Mouse (Mus musculus) limb, embryonic 15.5 days (tissue): ENCODE measurements at regions not wholly inside any gene's neighbourhood (a gene's known extent, or its start where the extent isn't known, plus 50 kb on each side); places are given as distances from the start of the nearest gene placed in this dataset.

Source experiments
- ATAC-seq: fragments of 200-750 bp; cut with Nextera tagmentation; 2 replicates; pipeline ENCODE4 v1.8.0; 2017; ENCODE audit warnings: low read depth, moderate TSS enrichment; ENCODE audit not compliant: insufficient number of reproducible peaks, low FRiP score, low TSS enrichment
- H3K27ac ChIP-seq: fragments of 300-500 bp; sonication (generic); 2 replicates; pipeline ENCODE4 v1.5.1; 2015; ENCODE audit warnings: moderate library complexity, mild to moderate bottlenecking, inconsistent platforms
- H3K27me3 ChIP-seq: fragments of 300-500 bp; sonication (generic); 2 replicates; pipeline ENCODE4 v1.6.1; 2015; ENCODE audit warnings: inconsistent platforms
- H3K36me3 ChIP-seq: fragments of 300-500 bp; sonication (generic); 2 replicates; pipeline ENCODE4 v1.6.1; 2015; ENCODE audit warnings: inconsistent platforms
- H3K4me1 ChIP-seq: fragments of 300-500 bp; sonication (generic); 2 replicates; pipeline ENCODE4 v1.6.1; 2015; ENCODE audit warnings: inconsistent platforms
- H3K4me2 ChIP-seq: fragments of 300-500 bp; sonication (generic); 2 replicates; pipeline ENCODE4 v1.6.1; 2015; ENCODE audit warnings: mild to moderate bottlenecking, inconsistent platforms
- H3K4me3 ChIP-seq: fragments of 300-500 bp; sonication (generic); 2 replicates; pipeline ENCODE4 v1.5.1; 2015; ENCODE audit warnings: mild to moderate bottlenecking, inconsistent platforms
- H3K9ac ChIP-seq: fragments of 300-500 bp; sonication (generic); 2 replicates; pipeline ENCODE4 v1.6.1; 2015; ENCODE audit warnings: inconsistent platforms
- H3K9me3 ChIP-seq: fragments of 300-500 bp; sonication (generic); 2 replicates; pipeline ENCODE4 v1.6.1; 2016; ENCODE audit warnings: inconsistent platforms
- WGBS: fragments of 180-500 bp; shearing (Covaris S2); methylation state at CpG from one replicate; pipeline ENCODE4 v1.1.7; 2015; 5-methylcytosine and 5-hydroxymethylcytosine counted together

GRCm38 (mm10) chr6:31066861-31067260, 108.0 kb upstream of the Klf14 start:
- H3K9ac ChIP-seq = no peak overlapping the region
- no peak overlapping the region for H3K27ac ChIP-seq
- peaks cover 10% of the 10 kb centered on the region; the same call in 1 of the 2 replicates for H3K4me1 ChIP-seq
- H3K9me3 ChIP-seq = no peaks in the 10 kb centered on the region
- H3K4me3 ChIP-seq = no peak overlapping the region
- 71% methylated on average over 5 of the region's 5 CpGs for WGBS
- no peaks in the 10 kb centered on the region for H3K27me3 ChIP-seq
- no peaks in the 10 kb centered on the region for H3K36me3 ChIP-seq
- H3K4me2 ChIP-seq = no peak overlapping the region
- no peak for ATAC-seq

GRCm38 (mm10) chr6:31067453-31067852, 108.6 kb upstream of the Klf14 start:
- Histone ChIP-seq H3K36me3 (no peaks in the 10 kb centered on the region), H3K4me2 (no peak overlapping the region), H3K9me3 (no peaks in the 10 kb centered on the region), H3K9ac (no peak overlapping the region), H3K4me3 (no peak overlapping the region), H3K27me3 (no peaks in the 10 kb centered on the region), H3K4me1 (peaks cover 10% of the 10 kb centered on the region; the same call in 1 of the 2 replicates), H3K27ac (no peak overlapping the region)
- ATAC-seq = no peak
- WGBS = 75% methylated on average over 7 of the region's 7 CpGs

DNA sequence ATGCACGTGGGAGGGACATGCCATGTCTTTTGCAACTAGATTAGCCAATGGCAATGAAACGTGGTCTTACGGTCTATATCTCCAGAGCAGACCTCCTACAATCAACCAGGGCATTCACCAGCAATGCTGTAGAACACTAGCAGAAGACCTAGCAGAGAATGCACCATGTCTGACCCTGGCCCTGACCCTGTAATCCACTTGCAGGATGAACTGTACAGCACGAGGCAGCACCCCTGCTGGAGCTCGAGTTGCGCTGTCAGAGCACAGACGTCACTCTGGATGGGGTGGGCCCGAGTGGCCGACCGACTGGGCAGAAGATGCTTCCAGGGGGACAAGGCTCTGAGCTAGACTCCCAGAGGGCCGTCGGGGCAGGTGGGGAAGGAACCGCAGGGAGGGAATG, 110.4 kb upstream of the Klf14 start:
- peaks cover 12% of the 10 kb centered on the region for H3K4me1 ChIP-seq
- H3K9me3 ChIP-seq = no peaks in the 10 kb centered on the region
- H3K27me3 ChIP-seq = no peaks in the 10 kb centered on the region
- 78% methylated on average over 13 of the region's 13 CpGs for WGBS
- H3K4me2 ChIP-seq = no peak overlapping the region
- no peak overlapping the region for H3K4me3 ChIP-seq
- no peaks in the 10 kb centered on the region for H3K36me3 ChIP-seq
- no peak for ATAC-seq
- no peak overlapping the region for H3K27ac ChIP-seq
- no peak overlapping the region for H3K9ac ChIP-seq

DNA sequence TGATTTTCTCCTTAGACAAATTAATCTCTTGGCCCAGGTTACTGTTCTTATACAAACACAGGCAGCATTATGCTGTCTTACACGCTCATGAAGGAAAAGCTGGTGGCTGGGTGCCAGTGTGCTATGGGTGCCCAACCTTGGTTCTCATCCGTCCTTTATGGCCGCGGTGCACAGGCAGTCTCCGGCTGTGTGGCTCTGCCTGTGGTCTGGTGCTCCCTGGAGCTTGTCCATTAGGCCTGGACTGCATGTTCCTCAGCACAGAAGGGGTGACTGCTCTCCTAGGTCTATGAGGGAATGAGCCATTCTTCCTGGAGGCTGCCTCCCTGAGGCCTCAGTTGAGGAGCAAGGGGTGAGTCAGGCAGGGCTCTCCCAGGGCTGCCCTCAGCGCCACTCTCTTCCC, 111.7 kb upstream of the Klf14 start:
- 71% methylated on average over 6 of the region's 6 CpGs for WGBS
- ATAC-seq = no peak; the same call in 1 of the 2 replicates
- H3K4me1 ChIP-seq = peaks cover 25% of the 10 kb centered on the region
- no peak overlapping the region for H3K9ac ChIP-seq
- H3K9me3 ChIP-seq = no peaks in the 10 kb centered on the region
- H3K27ac ChIP-seq = no peak overlapping the region
- H3K36me3 ChIP-seq = no peaks in the 10 kb centered on the region
- no peak overlapping the region for H3K4me3 ChIP-seq
- no peak overlapping the region for H3K4me2 ChIP-seq
- no peaks in the 10 kb centered on the region for H3K27me3 ChIP-seq

- WGBS = 50% methylated on average over 9 of the region's 9 CpGs
- Histone ChIP-seq H3K36me3 (no peaks in the 10 kb centered on the region), H3K4me2 (no peak overlapping the region), H3K9ac (no peak overlapping the region), H3K27me3 (no peaks in the 10 kb centered on the region), H3K4me1 (peaks cover 29% of the 10 kb centered on the region), H3K4me3 (no peak overlapping the region), H3K9me3 (no peaks in the 10 kb centered on the region), H3K27ac (no peak overlapping the region)
- ATAC-seq = no peak
Measured at GRCm38 (mm10) chr6:31070966-31071365, 112.1 kb upstream of the Klf14 start.

GRCm38 (mm10) chr6:31072072-31072471, 113.2 kb upstream of the Klf14 start:
- H3K4me2 ChIP-seq = no peak overlapping the region
- H3K9ac ChIP-seq = no peak overlapping the region
- no peak overlapping the region for H3K27ac ChIP-seq
- H3K4me3 ChIP-seq = no peak overlapping the region
- no peaks in the 10 kb centered on the region for H3K27me3 ChIP-seq
- no peaks in the 10 kb centered on the region for H3K9me3 ChIP-seq
- H3K4me1 ChIP-seq = peaks cover 39% of the 10 kb centered on the region
- no peaks in the 10 kb centered on the region for H3K36me3 ChIP-seq
- 76% methylated on average over 7 of the region's 7 CpGs for WGBS
- ATAC-seq = no peak

DNA sequence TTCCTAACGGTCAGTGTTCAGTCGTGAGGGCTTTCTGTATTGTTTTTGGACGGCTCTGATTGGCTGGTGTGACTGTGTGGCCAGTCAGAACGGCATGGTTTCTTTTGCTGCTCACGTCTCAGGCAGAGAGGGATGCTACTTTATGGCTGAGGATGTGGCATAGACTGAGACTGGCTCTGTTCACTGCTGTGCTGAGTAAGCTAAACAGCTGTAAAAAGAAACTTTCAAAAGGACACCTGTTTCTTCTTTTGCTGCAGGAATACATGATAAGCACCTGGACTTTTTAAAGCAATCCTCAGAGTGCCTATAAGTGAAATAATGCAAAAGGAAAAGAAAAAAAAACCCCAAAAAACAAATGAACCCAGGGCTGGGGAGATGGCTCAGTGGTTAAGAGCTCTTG, 113.7 kb upstream of the Klf14 start:
- no peaks in the 10 kb centered on the region for H3K36me3 ChIP-seq
- H3K4me2 ChIP-seq = no peak overlapping the region
- no peak overlapping the region for H3K27ac ChIP-seq
- H3K9me3 ChIP-seq = no peaks in the 10 kb centered on the region
- no peak for ATAC-seq
- no peak overlapping the region for H3K9ac ChIP-seq
- 31% methylated on average over 5 of the region's 5 CpGs for WGBS
- H3K4me3 ChIP-seq = no peak overlapping the region
- no peaks in the 10 kb centered on the region for H3K27me3 ChIP-seq
- peaks cover 44% of the 10 kb centered on the region for H3K4me1 ChIP-seq

DNA sequence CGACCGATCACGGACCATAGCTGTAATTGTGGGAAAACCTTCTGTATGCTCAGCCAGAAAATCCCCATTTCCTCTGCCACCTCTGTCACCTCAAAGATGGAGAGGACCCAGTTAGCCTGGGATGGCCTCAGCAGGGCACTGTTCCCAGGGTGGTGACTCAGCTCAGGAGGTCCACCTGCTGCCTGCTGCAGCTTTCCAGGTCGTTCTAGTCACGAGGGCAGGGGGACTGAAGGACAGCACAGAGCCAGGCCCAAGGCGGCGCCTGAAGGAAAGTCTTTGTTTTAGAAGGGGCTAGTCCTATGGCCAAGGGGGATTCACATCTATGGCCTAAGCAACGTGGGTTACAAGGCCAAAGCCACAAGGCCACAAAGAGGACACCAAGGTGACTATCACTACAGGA, 114.5 kb upstream of the Klf14 start:
- WGBS = 78% methylated on average over 8 of the region's 8 CpGs
- Histone ChIP-seq H3K36me3 (no peaks in the 10 kb centered on the region), H3K27ac (no peak overlapping the region), H3K4me1 (peaks cover 50% of the 10 kb centered on the region), H3K27me3 (no peaks in the 10 kb centered on the region), H3K4me2 (no peak overlapping the region), H3K9ac (no peak overlapping the region), H3K4me3 (no peak overlapping the region), H3K9me3 (no peaks in the 10 kb centered on the region)
- no peak for ATAC-seq

GRCm38 (mm10) chr6:31074394-31074793, 115.5 kb upstream of the Klf14 start:
- Histone ChIP-seq H3K9ac (no peak overlapping the region), H3K4me2 (no peak overlapping the region), H3K9me3 (no peaks in the 10 kb centered on the region), H3K27me3 (no peaks in the 10 kb centered on the region), H3K27ac (no peak overlapping the region), H3K4me3 (no peak overlapping the region), H3K36me3 (no peaks in the 10 kb centered on the region), H3K4me1 (peaks cover 57% of the 10 kb centered on the region)
- WGBS = 43% methylated on average over 9 of the region's 9 CpGs
- no peak for ATAC-seq

DNA sequence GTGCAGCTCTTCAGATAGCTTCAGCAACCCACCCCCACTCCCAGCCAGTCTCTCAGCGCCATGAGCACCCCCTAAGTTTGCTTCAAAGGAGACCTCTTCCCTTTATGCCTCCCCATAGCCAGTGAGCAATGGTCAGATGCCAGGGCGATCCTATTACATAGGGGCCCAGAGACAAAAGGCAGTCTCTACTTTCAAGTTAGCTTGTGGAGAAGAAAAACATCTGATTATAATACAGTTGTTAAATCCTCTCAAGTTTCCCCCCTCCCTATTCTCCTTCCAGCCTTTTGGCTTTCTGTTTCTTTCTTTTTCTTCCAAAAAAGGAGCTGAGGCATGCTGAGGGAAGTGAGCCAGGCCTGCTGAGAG, 116.3 kb upstream of the Klf14 start:
- no peak overlapping the region for H3K4me3 ChIP-seq
- H3K9ac ChIP-seq = no peak overlapping the region
- ATAC-seq = no peak
- H3K27me3 ChIP-seq = no peaks in the 10 kb centered on the region
- WGBS = 39% methylated on average over 2 of the region's 2 CpGs
- H3K4me1 ChIP-seq = peaks cover 61% of the 10 kb centered on the region
- H3K4me2 ChIP-seq = peak overlapping the region; percentile 30; the same call in 1 of the 2 replicates
- no peaks in the 10 kb centered on the region for H3K36me3 ChIP-seq
- peak overlapping the region; percentile 62; the same call in 1 of the 2 replicates for H3K27ac ChIP-seq
- no peaks in the 10 kb centered on the region for H3K9me3 ChIP-seq

GRCm38 (mm10) chr6:31075572-31076477, 116.9 kb upstream of the Klf14 start:
- WGBS = 14% methylated on average over 13 of the region's 13 CpGs
- peak; percentile 56; the same call in 1 of the 2 replicates for ATAC-seq
- Histone ChIP-seq H3K27ac (peak overlapping the region; percentile 62; the same call in 1 of the 2 replicates), H3K9me3 (no peaks in the 10 kb centered on the region), H3K9ac (no peak overlapping the region), H3K4me2 (peak overlapping the region; percentile 30; the same call in 1 of the 2 replicates), H3K4me1 (peaks cover 56% of the 10 kb centered on the region), H3K27me3 (no peaks in the 10 kb centered on the region), H3K36me3 (no peaks in the 10 kb centered on the region), H3K4me3 (no peak overlapping the region)

DNA sequence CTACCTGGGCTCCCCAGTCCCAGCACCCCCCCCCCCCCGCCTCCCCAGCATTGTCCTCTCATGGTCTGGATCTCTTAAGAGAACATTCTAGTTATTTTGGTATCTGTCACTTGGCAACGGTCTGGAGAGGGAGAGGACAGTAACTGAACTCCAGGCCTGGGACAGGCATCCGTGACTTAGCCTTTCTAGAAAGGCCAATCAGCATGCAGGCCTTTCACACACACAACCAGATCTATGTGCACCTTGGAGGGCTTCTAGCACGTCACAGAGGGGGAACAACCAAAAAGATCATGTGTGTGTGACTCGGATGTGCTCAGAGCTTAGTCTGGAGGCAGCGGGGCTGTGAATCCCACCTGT, 117.6 kb upstream of the Klf14 start:
- H3K4me3 ChIP-seq = no peak overlapping the region
- no peak overlapping the region for H3K9ac ChIP-seq
- H3K9me3 ChIP-seq = no peaks in the 10 kb centered on the region
- no peaks in the 10 kb centered on the region for H3K36me3 ChIP-seq
- no peak for ATAC-seq
- peaks cover 52% of the 10 kb centered on the region for H3K4me1 ChIP-seq
- H3K27me3 ChIP-seq = no peaks in the 10 kb centered on the region
- WGBS = 61% methylated on average over 6 of the region's 6 CpGs
- H3K27ac ChIP-seq = no peak overlapping the region
- no peak overlapping the region for H3K4me2 ChIP-seq
